ENCODE assay signal across 28 mouse cellular contexts in the genomic region with DNA sequence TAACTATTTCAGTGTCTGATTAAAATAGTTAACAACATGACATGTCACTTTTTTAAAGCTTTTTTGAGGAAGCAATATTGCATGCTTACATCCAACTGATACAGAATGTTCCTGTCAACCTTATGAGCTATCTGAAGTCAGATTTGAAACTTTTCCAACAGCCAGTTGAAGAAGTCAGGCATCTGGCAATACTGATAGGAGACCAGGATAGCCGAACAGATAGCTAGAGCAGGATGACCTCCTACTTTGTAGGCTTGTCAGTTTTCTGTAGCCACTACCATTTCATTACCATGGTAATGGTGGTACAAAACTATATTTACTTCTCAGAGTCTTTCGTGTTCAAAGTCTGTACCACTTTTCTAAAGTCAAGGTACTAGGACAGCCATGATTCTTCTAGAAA. TPM values are rescaled to one million over a fixed set of nuclear protein-coding genes. Genes with fewer than 3 reads are reported as not detected.
DNase-seq lines count a peak whose midpoint lies in the region; ATAC-seq and TF ChIP-seq lines count a peak whose summit lies in the region.
"Had no signal": no experiment of that assay in that cellular context is flagged by ENCODE, and none has a peak within 500 bp of the region (broad histone marks: within the 10 kb centered on the region; RNA-seq: fewer than 3 reads in every experiment).

No protein-coding gene starts in this region.

- no peak overlapping the region for H3K4me3 ChIP-seq in liver, embryonic 11.5 days (ENCODE audit: low read depth, low read length)
- H3K4me3 ChIP-seq in liver, embryonic 14.5 days (ENCODE audit: insufficient read depth in 1 of 2, low read depth in 2 of 2, low read length in 2 of 2) = no peak overlapping the region
- H3K4me3 ChIP-seq: embryonic facial prominence, embryonic 12.5 days; forebrain, embryonic 13.5 days; gastrocnemius, adult 2 months; heart, embryonic 10.5 days; hindbrain, embryonic 12.5 days had no signal

- no peak overlapping the region for H3K9ac ChIP-seq in liver, embryonic 11.5 days (ENCODE audit: low read depth, low read length)
- no peak overlapping the region for H3K9ac ChIP-seq in liver, embryonic 14.5 days (replicated peaks)
- H3K9ac ChIP-seq: embryonic facial prominence, embryonic 12.5 days; forebrain, embryonic 13.5 days; hindbrain, embryonic 12.5 days had no signal

- WGBS in liver, embryonic 11.5 days = 55% methylated on average over 2 of the region's 2 CpGs
- WGBS in liver, embryonic 14.5 days (ENCODE audit: insufficient replicate concordance) = 27% methylated on average over 2 of the region's 2 CpGs

- TF ChIP-seq CTCF in liver, embryonic 14.5 days (IDR thresholded peaks at IDR 0.05; ENCODE audit: low read depth) = no peak

- ATAC-seq in liver, embryonic 11.5 days (replicated peaks; ENCODE audit: low FRiP score) = peak; percentile 42
- peak; percentile 50 for ATAC-seq in liver, embryonic 14.5 days (ENCODE audit: insufficient read depth)
- peak; percentile 74 for ATAC-seq in megakaryocyte progenitor cell, adult 5-6 weeks (replicated peaks; ENCODE audit: poor library complexity)
- ATAC-seq: CD4-positive, CD25-positive, alpha-beta regulatory T cell, adult 4 months; forebrain, embryonic 13.5 days; hindbrain, embryonic 16.5 days had no signal

- H3K27ac ChIP-seq in liver, embryonic 11.5 days (ENCODE audit: low read depth, low read length) = no peak overlapping the region
- no peak overlapping the region for H3K27ac ChIP-seq in liver, embryonic 14.5 days
- H3K27ac ChIP-seq: embryonic facial prominence, embryonic 12.5 days; forebrain, embryonic 13.5 days; gastrocnemius, adult 2 months; heart, embryonic 10.5 days; hindbrain, embryonic 12.5 days had no signal

- no peak for DNase-seq in liver, embryonic 11.5 days (ENCODE audit: low spot score)
- DNase-seq in liver = no peak
- peak in 2 of 3 experiments; percentile 25 to 26 for DNase-seq in liver, embryonic 14.5 days (ENCODE audit: low read depth in 3 of 3, low spot score in 3 of 3)
- no peak for DNase-seq in heart, adult 18-20 months
- no peak for DNase-seq in lung, postnatal 10 days
- no peak for DNase-seq in kidney, postnatal 4 days
- DNase-seq: adrenal gland, postnatal 10 days; B cell, adult 2 months; cerebellum, adult 11 months; cerebellum, adult 8-10 months; cerebellum, postnatal 14 days; gastrocnemius, adult 2 months; gastrocnemius, postnatal 25 days; heart, postnatal 10 days; heart, postnatal 4 days had no signal

- H3K36me3 ChIP-seq in liver, embryonic 11.5 days (ENCODE audit: control insufficient read depth, insufficient read depth, low read length) = no peaks in the 10 kb centered on the region
- H3K36me3 ChIP-seq in liver, embryonic 14.5 days (replicated peaks; ENCODE audit: control insufficient read depth, insufficient read depth, low read depth) = no peaks in the 10 kb centered on the region
- H3K36me3 ChIP-seq: embryonic facial prominence, embryonic 12.5 days; G1E; heart, embryonic 10.5 days; hindbrain, embryonic 12.5 days had no signal

- peak; percentile 86 for TF ChIP-seq EP300 in liver, embryonic 14.5 days (IDR thresholded peaks at IDR 0.05; ENCODE audit: low read depth)

- 0 out of 2 replicates have a peak, but pooled peaks cover 3% of the 10 kb centered on the region for H3K4me1 ChIP-seq in liver, embryonic 11.5 days (replicated peaks; ENCODE audit: control insufficient read depth, insufficient read depth, low read length)
- peaks cover 14 to 15% of the 10 kb centered on the region in 2 experiments for H3K4me1 ChIP-seq in liver, embryonic 14.5 days (replicated peaks; ENCODE audit: control insufficient read depth in 2 of 2, insufficient read depth in 2 of 2, low read length in 1 of 2)
- H3K4me1 ChIP-seq: embryonic facial prominence, embryonic 12.5 days; forebrain, embryonic 13.5 days; heart, embryonic 10.5 days; hindbrain, embryonic 12.5 days had no signal

- no peaks in the 10 kb centered on the region for H3K9me3 ChIP-seq in liver, embryonic 11.5 days (ENCODE audit: control insufficient read depth, low read length)
- no peaks in the 10 kb centered on the region for H3K9me3 ChIP-seq in liver, embryonic 14.5 days (ENCODE audit: control insufficient read depth, low read length)
- H3K9me3 ChIP-seq: embryonic facial prominence, embryonic 12.5 days; forebrain, embryonic 13.5 days; G1E; heart, embryonic 10.5 days; hindbrain, embryonic 12.5 days had no signal

- H3K27me3 ChIP-seq in liver, embryonic 11.5 days (replicated peaks; ENCODE audit: control insufficient read depth, insufficient read depth, low read length) = no peaks in the 10 kb centered on the region
- no peaks in the 10 kb centered on the region for H3K27me3 ChIP-seq in liver, embryonic 14.5 days (ENCODE audit: control insufficient read depth, insufficient read depth, low read length)
- H3K27me3 ChIP-seq: embryonic facial prominence, embryonic 12.5 days; forebrain, embryonic 13.5 days; hindbrain, embryonic 12.5 days had no signal

- H3K4me2 ChIP-seq in liver, embryonic 11.5 days = no peak overlapping the region
- no peak overlapping the region for H3K4me2 ChIP-seq in liver, embryonic 14.5 days (ENCODE audit: low read depth)
- H3K4me2 ChIP-seq: embryonic facial prominence, embryonic 12.5 days; forebrain, embryonic 13.5 days; hindbrain, embryonic 12.5 days had no signal

RNA-seq across cellular contexts. Expression of a gene that starts 4.5 kb away (rescaled TPM):
- not detected in 2 replicates for polyA plus RNA-seq in liver, embryonic 11.5 days (2014; fragmentation: Nextera tagmentation; extraction: Ambion mirVana)
- 0.06 and 0.08 TPM in 2 replicates for polyA plus RNA-seq in liver, embryonic 14.5 days (2012; rRNA removed)
- polyA plus RNA-seq in liver, embryonic 14.5 days (2014; fragmentation: Nextera tagmentation; extraction: Ambion mirVana) = not detected in 2 replicates
- total RNA-seq in megakaryocyte progenitor cell, adult 5-6 weeks (2015) = 0.52 and 1.6 TPM in 2 replicates
- total RNA-seq in megakaryocyte progenitor cell, adult 5-6 weeks (2017) = 0.84 TPM in 1 of 2 replicates, not detected in the other
- total RNA-seq in heart, adult 18-20 months (2021) = not detected
- total RNA-seq: adrenal gland, postnatal 10 days; adrenal gland, postnatal 4 days; gastrocnemius, adult 2 months; gastrocnemius, postnatal 25 days; granulocyte monocyte progenitor cell, adult 5-6 weeks; heart, postnatal 10 days; heart, postnatal 4 days had no signal
- polyA plus RNA-seq: brain, embryonic 14.5 days; CD4-positive, CD25-positive, alpha-beta regulatory T cell, adult 4 months; cortical plate, adult 2 months; embryonic facial prominence, embryonic 12.5 days; forebrain, embryonic 13.5 days; G1E; heart, embryonic 10.5 days; heart, embryonic 14.5 days; hindbrain, embryonic 12.5 days; hindbrain, embryonic 16.5 days had no signal

RNA-seq across cellular contexts. Expression of a gene that starts 13.5 kb away (rescaled TPM):
- polyA plus RNA-seq in liver, embryonic 11.5 days (2014; fragmentation: Nextera tagmentation; extraction: Ambion mirVana) = not detected in 2 replicates
- polyA plus RNA-seq in liver, embryonic 14.5 days (2012; rRNA removed) = not detected in 2 replicates
- not detected in 2 replicates for polyA plus RNA-seq in liver, embryonic 14.5 days (2014; fragmentation: Nextera tagmentation; extraction: Ambion mirVana)
- total RNA-seq in megakaryocyte progenitor cell, adult 5-6 weeks (2015) = not detected in 2 replicates
- total RNA-seq in megakaryocyte progenitor cell, adult 5-6 weeks (2017) = not detected in 2 replicates
- total RNA-seq in heart, adult 18-20 months (2021) = not detected
- total RNA-seq: adrenal gland, postnatal 10 days; adrenal gland, postnatal 4 days; gastrocnemius, adult 2 months; gastrocnemius, postnatal 25 days; granulocyte monocyte progenitor cell, adult 5-6 weeks; heart, postnatal 10 days; heart, postnatal 4 days had no signal
- polyA plus RNA-seq: brain, embryonic 14.5 days; cortical plate, adult 2 months; embryonic facial prominence, embryonic 12.5 days; forebrain, embryonic 13.5 days; G1E; heart, embryonic 10.5 days; heart, embryonic 14.5 days; hindbrain, embryonic 12.5 days; hindbrain, embryonic 16.5 days had no signal

RNA-seq across cellular contexts. Expression of a gene that starts 37.6 kb away (rescaled TPM):
- polyA plus RNA-seq in liver, embryonic 11.5 days (2014; fragmentation: Nextera tagmentation; extraction: Ambion mirVana) = not detected in 2 replicates
- 0.03 TPM in 1 of 2 replicates, not detected in the other for polyA plus RNA-seq in liver, embryonic 14.5 days (2012; rRNA removed)
- polyA plus RNA-seq in liver, embryonic 14.5 days (2014; fragmentation: Nextera tagmentation; extraction: Ambion mirVana) = not detected in 2 replicates
- total RNA-seq in megakaryocyte progenitor cell, adult 5-6 weeks (2015) = 0.52 and 0.54 TPM in 2 replicates
- not detected in 2 replicates for total RNA-seq in megakaryocyte progenitor cell, adult 5-6 weeks (2017)
- not detected for total RNA-seq in heart, adult 18-20 months (2021)
- total RNA-seq: adrenal gland, postnatal 10 days; adrenal gland, postnatal 4 days; G1E; gastrocnemius, adult 2 months; gastrocnemius, postnatal 25 days; heart, postnatal 10 days; heart, postnatal 4 days had no signal
- polyA plus RNA-seq: brain, embryonic 14.5 days; CD4-positive, CD25-positive, alpha-beta regulatory T cell, adult 4 months; cortical plate, adult 2 months; embryonic facial prominence, embryonic 12.5 days; forebrain, embryonic 13.5 days; G1E; heart, embryonic 10.5 days; heart, embryonic 14.5 days; hindbrain, embryonic 12.5 days; hindbrain, embryonic 16.5 days had no signal

Comparison
In these comparisons a context has a peak if more than half of its experiments do, and no peak if none do; other contexts are left out.
1. DNase-seq: peak in liver, embryonic 14.5 days (2 of 3); none in liver, embryonic 11.5 days (single experiment), liver (single experiment), heart, adult 18-20 months (0 of 2), lung, postnatal 10 days (single experiment) and kidney, postnatal 4 days (0 of 2).
2. Peak in every context shown above with its lines, with median percentiles within 50 percentile points of each other: ATAC-seq.